Mouse (Mus musculus): ENCODE measurements around the gene Wfdc12. TPM values are rescaled to one million over a fixed set of nuclear protein-coding genes. Genes with fewer than 3 reads are reported as not detected.
A peak's percentile ranks its signal among the peaks of the same experiment; 100 is the strongest.

Wfdc12 gene
- polyA plus RNA-seq, 1 experiment from 2014 or later = not detected

DNA sequence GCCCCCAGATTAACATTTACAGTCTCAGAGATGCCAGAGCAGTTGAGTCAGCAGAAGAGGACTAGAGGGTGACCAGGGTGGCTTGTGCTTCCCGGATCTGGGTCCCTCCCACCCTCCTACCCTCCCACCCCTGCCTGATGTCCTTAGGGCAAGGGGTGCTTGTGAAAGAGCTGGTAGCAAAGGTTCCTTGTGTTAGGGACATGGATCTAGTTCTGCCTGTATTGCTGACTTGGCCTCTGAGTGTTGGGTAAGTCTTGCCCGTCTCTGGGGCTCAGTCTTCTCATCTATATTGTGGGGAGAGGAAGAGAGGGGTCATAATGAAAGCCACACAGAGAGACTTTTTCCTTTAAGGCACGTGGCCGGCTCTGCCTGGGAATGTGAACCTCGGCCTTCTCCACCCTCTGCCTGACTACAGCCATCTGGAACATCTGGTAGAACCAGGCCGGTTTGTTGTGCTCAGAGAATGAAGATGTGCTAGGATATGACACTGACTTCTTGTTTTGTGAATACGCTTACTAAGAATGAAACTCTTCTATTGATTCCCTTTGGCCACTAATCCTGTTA is 7.6 kb downstream of the Wfdc12 start, which contains the start of gene Wfdc5:
Gene Wfdc5, minus strand, starts transcription at position 51 of the 564 bp plus-strand sequence.
- ATAC-seq = no peak
- WGBS = 88% methylated on average over 7 of the region's 7 CpGs
- H3K9ac ChIP-seq (ENCODE audit: low read depth, low read length) = no peak within 1 kb of the TSS

DNA sequence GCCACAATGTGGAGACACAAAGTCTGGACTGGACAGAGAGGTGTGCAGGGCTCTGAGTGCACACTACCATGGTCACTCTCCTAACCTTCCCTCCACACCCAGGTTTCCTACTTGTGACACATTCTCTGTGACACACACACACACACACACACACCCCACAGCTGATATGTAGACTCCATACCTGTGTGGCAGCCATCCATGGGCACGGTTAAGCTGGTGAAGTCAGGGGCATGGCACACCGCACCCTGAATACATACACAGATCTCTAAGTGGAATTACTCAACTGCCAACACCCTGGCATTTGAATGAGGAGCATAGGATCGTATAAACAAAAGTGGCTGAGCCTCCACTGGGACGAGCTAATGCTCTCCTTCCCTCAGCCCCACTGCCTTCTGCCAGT is 9.6 kb downstream of the Wfdc12 start:
- Histone ChIP-seq H3K4me2 (ENCODE audit: low read length) (no peak overlapping the region), H3K4me1 (ENCODE audit: control insufficient read depth, insufficient read depth, low read depth, low read length) (no peaks in the 10 kb centered on the region), H3K27ac (ENCODE audit: low read depth, low read length) (no peak overlapping the region), H3K9ac (ENCODE audit: low read depth, low read length) (no peak overlapping the region), H3K36me3 (ENCODE audit: control insufficient read depth, insufficient read depth, low read length) (no peaks in the 10 kb centered on the region), H3K27me3 (replicated peaks; ENCODE audit: control insufficient read depth, insufficient read depth, low read length) (no peaks in the 10 kb centered on the region), H3K9me3 (ENCODE audit: control insufficient read depth, low read length) (no peaks in the 10 kb centered on the region), H3K4me3 (ENCODE audit: low read length) (no peak overlapping the region)
- 89% methylated on average over 4 of the region's 4 CpGs for WGBS
- ATAC-seq = no peak

More for the DNA sequence above, 7.6 kb downstream of the Wfdc12 start, which contains the start of gene Wfdc5:
- no peaks in the 10 kb centered on the region for H3K4me1 ChIP-seq (ENCODE audit: control insufficient read depth, insufficient read depth, low read depth, low read length)
- H3K4me3 ChIP-seq (ENCODE audit: low read length) = no peak within 1 kb of the TSS
- H3K27ac ChIP-seq (ENCODE audit: low read depth, low read length) = no peak within 1 kb of the TSS
- no peaks in the 10 kb centered on the region for H3K36me3 ChIP-seq (ENCODE audit: control insufficient read depth, insufficient read depth, low read length)
- H3K4me2 ChIP-seq (ENCODE audit: low read length) = no peak within 1 kb of the TSS
- H3K27me3 ChIP-seq (replicated peaks; ENCODE audit: control insufficient read depth, insufficient read depth, low read length) = no peaks in the 10 kb centered on the region
- no peaks in the 10 kb centered on the region for H3K9me3 ChIP-seq (ENCODE audit: control insufficient read depth, low read length)

DNA sequence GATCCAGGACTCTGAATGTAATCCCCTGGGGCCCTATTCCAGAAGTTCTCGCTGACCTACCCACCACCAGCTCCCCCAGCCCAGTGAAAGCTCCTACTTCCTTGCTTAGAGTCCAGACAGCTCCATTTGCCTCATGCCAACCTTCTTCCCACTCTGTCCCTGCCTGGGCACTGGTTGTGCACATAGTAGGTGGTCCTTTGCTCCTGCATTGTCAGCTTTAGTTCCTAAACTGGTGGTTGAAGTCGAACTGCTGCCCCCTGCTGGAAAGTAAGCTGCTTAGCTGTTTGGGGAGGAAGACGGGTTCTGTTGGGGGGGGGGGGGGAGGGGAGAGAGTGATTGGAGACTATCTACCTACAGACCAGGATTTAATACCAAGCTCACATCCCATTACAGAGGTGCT is 10.3 kb downstream of the Wfdc12 start:
- Histone ChIP-seq H3K36me3 (ENCODE audit: control insufficient read depth, insufficient read depth, low read length) (no peaks in the 10 kb centered on the region), H3K27me3 (replicated peaks; ENCODE audit: control insufficient read depth, insufficient read depth, low read length) (no peaks in the 10 kb centered on the region), H3K9ac (ENCODE audit: low read depth, low read length) (no peak overlapping the region), H3K9me3 (ENCODE audit: control insufficient read depth, low read length) (no peaks in the 10 kb centered on the region), H3K27ac (ENCODE audit: low read depth, low read length) (no peak overlapping the region), H3K4me1 (ENCODE audit: control insufficient read depth, insufficient read depth, low read depth, low read length) (no peaks in the 10 kb centered on the region), H3K4me3 (ENCODE audit: low read length) (no peak overlapping the region), H3K4me2 (ENCODE audit: low read length) (no peak overlapping the region)
- WGBS = 58% methylated on average over 2 of the region's 3 CpGs
- ATAC-seq = no peak

DNA sequence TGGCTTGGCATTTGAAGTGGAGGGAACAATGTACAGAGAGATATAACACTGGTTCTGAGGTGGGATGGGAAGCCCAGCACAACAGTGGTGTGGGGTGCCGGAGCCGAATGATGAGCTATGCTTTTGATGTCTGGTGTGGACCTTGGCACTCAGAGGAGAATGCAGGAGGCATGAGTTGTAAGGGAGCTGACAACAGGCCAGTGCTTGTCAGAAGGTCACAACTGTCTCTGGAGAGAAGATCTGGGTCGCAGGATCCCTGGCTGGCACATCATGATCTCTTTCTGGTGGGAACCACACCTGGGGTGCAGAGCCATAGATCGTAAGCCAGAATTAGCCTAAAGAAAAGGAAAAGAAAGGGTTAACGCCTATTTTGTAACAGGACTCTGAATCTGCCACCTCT is 12.6 kb downstream of the Wfdc12 start:
- Histone ChIP-seq H3K9me3 (ENCODE audit: control insufficient read depth, low read length) (no peaks in the 10 kb centered on the region), H3K9ac (ENCODE audit: low read depth, low read length) (no peak overlapping the region), H3K4me2 (ENCODE audit: low read length) (no peak overlapping the region), H3K27ac (ENCODE audit: low read depth, low read length) (no peak overlapping the region), H3K4me3 (ENCODE audit: low read length) (no peak overlapping the region), H3K4me1 (ENCODE audit: control insufficient read depth, insufficient read depth, low read depth, low read length) (no peaks in the 10 kb centered on the region), H3K27me3 (replicated peaks; ENCODE audit: control insufficient read depth, insufficient read depth, low read length) (no peaks in the 10 kb centered on the region), H3K36me3 (ENCODE audit: control insufficient read depth, insufficient read depth, low read length) (no peaks in the 10 kb centered on the region)
- WGBS = 85% methylated on average over 5 of the region's 5 CpGs
- ATAC-seq = no peak

DNA sequence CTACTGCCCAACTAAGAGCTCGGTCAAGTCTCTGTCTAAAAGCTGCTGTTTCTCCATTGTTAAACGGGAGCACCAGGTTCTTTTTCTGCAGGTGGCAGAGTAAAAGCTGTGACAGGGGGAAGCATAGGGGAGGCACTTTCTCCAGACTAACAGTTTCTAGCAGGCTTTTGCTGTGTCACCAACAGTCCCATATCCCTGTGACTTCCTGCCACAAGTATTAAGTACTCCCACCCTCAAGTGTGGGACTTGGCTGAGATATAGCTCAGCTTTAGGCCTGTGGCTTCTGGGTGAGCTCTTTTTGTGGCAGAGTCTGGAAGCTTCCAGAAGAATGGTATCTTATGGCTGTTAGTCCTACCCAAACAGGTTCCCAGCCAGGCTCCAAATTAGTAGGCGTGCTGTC is 14.6 kb downstream of the Wfdc12 start:
- H3K36me3 ChIP-seq (ENCODE audit: control insufficient read depth, insufficient read depth, low read length) = no peaks in the 10 kb centered on the region
- WGBS = 74% methylated on average over 3 of the region's 3 CpGs
- H3K4me2 ChIP-seq (ENCODE audit: low read length) = no peak overlapping the region
- no peaks in the 10 kb centered on the region for H3K9me3 ChIP-seq (ENCODE audit: control insufficient read depth, low read length)
- no peak overlapping the region for H3K4me3 ChIP-seq (ENCODE audit: low read length)
- H3K9ac ChIP-seq (ENCODE audit: low read depth, low read length) = no peak overlapping the region
- no peak overlapping the region for H3K27ac ChIP-seq (ENCODE audit: low read depth, low read length)
- no peak for ATAC-seq
- H3K27me3 ChIP-seq (replicated peaks; ENCODE audit: control insufficient read depth, insufficient read depth, low read length) = peaks cover 6% of the 10 kb centered on the region
- peaks cover 4% of the 10 kb centered on the region for H3K4me1 ChIP-seq (ENCODE audit: control insufficient read depth, insufficient read depth, low read depth, low read length)

DNA sequence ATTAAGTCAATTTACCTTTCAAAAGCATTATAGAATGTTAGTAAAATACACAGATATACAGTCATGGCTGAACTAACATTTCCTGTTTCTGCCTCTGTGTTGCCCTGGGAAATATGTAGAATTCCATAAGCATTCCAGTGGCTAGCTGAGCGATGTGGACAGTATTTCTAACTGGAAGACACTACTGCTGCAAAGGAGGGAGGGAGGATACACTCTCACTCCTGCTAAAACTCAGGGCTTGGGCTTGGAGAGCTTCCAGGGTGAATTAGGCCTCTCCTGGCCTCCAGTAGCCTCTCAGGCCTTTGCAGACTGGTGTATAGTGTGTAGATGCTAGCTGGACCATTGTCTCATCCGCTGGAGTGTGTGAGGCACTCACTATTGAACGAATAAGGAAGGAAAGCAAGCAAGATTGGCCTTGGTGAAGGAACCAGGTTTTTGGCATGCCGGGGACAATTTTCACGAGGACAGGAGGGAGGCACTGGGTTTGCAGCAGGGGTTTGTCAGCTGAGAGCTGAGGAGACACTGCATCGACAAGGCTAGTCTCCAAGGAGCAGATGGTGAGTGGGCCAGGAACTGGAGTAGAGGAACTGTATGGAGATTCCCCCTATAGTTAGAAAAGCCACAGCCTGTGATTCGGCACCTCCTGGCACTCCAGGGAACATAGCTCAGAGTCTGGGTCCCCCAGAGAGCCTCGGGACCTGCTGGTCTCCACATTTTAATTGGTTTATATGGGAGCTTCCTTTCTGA is 15.6 kb downstream of the Wfdc12 start:
- Histone ChIP-seq H3K27me3 (replicated peaks; ENCODE audit: control insufficient read depth, insufficient read depth, low read length) (peaks cover 15% of the 10 kb centered on the region), H3K4me3 (ENCODE audit: low read length) (no peak overlapping the region), H3K4me1 (ENCODE audit: control insufficient read depth, insufficient read depth, low read depth, low read length) (peaks cover 10% of the 10 kb centered on the region), H3K9me3 (ENCODE audit: control insufficient read depth, low read length) (no peaks in the 10 kb centered on the region), H3K4me2 (ENCODE audit: low read length) (no peak overlapping the region), H3K9ac (ENCODE audit: low read depth, low read length) (no peak overlapping the region), H3K36me3 (ENCODE audit: control insufficient read depth, insufficient read depth, low read length) (no peaks in the 10 kb centered on the region), H3K27ac (ENCODE audit: low read depth, low read length) (no peak overlapping the region)
- no peak for ATAC-seq
- WGBS = 65% methylated on average over 8 of the region's 8 CpGs

DNA sequence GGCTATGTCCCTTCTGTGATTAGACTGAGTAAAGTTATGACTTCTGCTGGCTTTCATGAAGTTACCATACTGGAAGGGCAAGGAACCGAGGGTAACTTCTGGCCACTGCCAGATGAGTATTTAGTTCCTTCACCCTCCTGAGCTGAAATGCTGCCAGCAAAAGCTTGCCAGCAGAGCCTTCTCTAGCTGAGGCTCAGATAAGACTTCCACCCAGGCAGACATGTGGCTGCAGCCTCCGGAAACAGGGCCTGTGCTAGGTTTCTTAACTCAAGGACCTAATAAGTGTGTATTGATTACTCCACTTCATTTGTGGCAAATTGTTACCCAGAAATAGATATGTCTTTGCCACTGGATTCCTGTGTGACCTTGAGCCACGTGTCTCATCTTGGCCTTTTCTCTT is 17.0 kb downstream of the Wfdc12 start:
- Histone ChIP-seq H3K36me3 (ENCODE audit: control insufficient read depth, insufficient read depth, low read length) (no peaks in the 10 kb centered on the region), H3K9me3 (ENCODE audit: control insufficient read depth, low read length) (no peaks in the 10 kb centered on the region), H3K4me2 (ENCODE audit: low read length) (no peak overlapping the region), H3K27me3 (replicated peaks; ENCODE audit: control insufficient read depth, insufficient read depth, low read length) (peaks cover 30% of the 10 kb centered on the region), H3K4me3 (ENCODE audit: low read length) (no peak overlapping the region), H3K4me1 (ENCODE audit: control insufficient read depth, insufficient read depth, low read depth, low read length) (peaks cover 13% of the 10 kb centered on the region), H3K27ac (ENCODE audit: low read depth, low read length) (no peak overlapping the region), H3K9ac (ENCODE audit: low read depth, low read length) (no peak overlapping the region)
- 70% methylated on average over 3 of the region's 3 CpGs for WGBS
- no peak for ATAC-seq

DNA sequence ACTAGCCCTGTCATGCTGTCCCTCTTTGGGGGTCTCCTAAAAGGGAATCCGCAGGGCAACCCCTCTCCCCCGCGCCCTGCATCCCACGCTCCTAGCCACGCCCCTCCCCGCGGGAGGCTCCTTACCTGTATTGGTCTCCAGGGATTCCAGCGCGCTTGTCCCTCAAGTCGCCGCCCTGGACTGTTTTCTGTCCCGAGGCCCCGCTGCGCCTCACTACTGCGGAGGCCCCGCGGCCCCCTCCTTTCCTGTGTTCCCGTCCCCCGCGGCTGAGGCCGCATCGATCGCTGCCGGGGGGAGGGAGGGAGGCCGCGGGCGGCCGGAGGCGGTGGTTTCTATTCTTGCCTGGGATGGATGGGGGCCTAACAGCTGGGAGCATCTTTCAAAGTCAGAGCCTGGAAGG is 19.5 kb downstream of the Wfdc12 start, which contains the start of gene Kcns1:
Gene Kcns1, minus strand, starts transcription at position 212 of the 400 bp plus-strand sequence.
- no peaks in the 10 kb centered on the region for H3K36me3 ChIP-seq (ENCODE audit: control insufficient read depth, insufficient read depth, low read length)
- no peak within 1 kb of the TSS for H3K27ac ChIP-seq (ENCODE audit: low read depth, low read length)
- H3K9ac ChIP-seq (ENCODE audit: low read depth, low read length) = peak within 1 kb of the TSS; percentile 57; the same call in 1 of the 2 replicates
- H3K4me2 ChIP-seq (ENCODE audit: low read length) = peak within 1 kb of the TSS; percentile 57
- WGBS = under 1% methylated on average over 24 of the region's 29 CpGs
- H3K4me1 ChIP-seq (ENCODE audit: control insufficient read depth, insufficient read depth, low read depth, low read length) = peaks cover 18% of the 10 kb centered on the region
- no peaks in the 10 kb centered on the region; the same call in 1 of the 2 replicates for H3K9me3 ChIP-seq (ENCODE audit: control insufficient read depth, low read length)
- peaks cover 51% of the 10 kb centered on the region for H3K27me3 ChIP-seq (replicated peaks; ENCODE audit: control insufficient read depth, insufficient read depth, low read length)
- peak within 1 kb of the TSS; percentile 36 for H3K4me3 ChIP-seq (ENCODE audit: low read length)
- no peak for ATAC-seq

DNA sequence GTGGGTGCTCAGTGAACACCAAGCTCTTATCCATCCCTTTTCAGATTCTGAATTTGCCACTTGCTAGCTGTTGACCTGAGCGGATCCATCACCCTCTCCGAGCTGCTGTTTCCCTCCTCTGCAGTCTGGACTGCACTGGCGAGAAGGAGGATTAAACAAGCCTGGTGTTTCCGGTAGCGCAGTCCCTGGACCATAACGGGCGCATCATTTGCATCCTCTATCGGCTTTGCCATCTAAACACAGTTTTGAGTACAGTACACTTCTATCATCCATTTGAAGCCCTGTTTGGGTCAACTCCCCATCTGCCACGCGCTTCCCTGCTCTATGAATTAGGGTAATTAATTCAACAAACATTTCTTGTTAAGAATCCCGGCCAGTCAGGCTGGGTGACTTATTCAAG is 20.1 kb downstream of the Wfdc12 start:
- no peaks in the 10 kb centered on the region for H3K36me3 ChIP-seq (ENCODE audit: control insufficient read depth, insufficient read depth, low read length)
- H3K9ac ChIP-seq (ENCODE audit: low read depth, low read length) = no peak overlapping the region
- WGBS = 3% methylated on average over 11 of the region's 11 CpGs
- peak overlapping the region; percentile 57 for H3K4me2 ChIP-seq (ENCODE audit: low read length)
- no peaks in the 10 kb centered on the region; the same call in 1 of the 2 replicates for H3K9me3 ChIP-seq (ENCODE audit: control insufficient read depth, low read length)
- no peak overlapping the region for H3K27ac ChIP-seq (ENCODE audit: low read depth, low read length)
- peaks cover 18% of the 10 kb centered on the region for H3K4me1 ChIP-seq (ENCODE audit: control insufficient read depth, insufficient read depth, low read depth, low read length)
- peak overlapping the region; percentile 36; the same call in 1 of the 2 replicates for H3K4me3 ChIP-seq (ENCODE audit: low read length)
- peaks cover 52% of the 10 kb centered on the region for H3K27me3 ChIP-seq (replicated peaks; ENCODE audit: control insufficient read depth, insufficient read depth, low read length)
- no peak for ATAC-seq
